Mouse (Mus musculus) bone marrow, adult 2 months (tissue): ENCODE results near the gene Thoc2. TPM values are rescaled to one million over a fixed set of nuclear protein-coding genes. Genes with fewer than 3 reads are reported as not detected.
"Not testable (repeated sequence)": the region's sequence is repeated elsewhere in the genome, so short reads cannot be mapped to it uniquely, and the experiment has no call there.

Experiments used
- H3K27ac ChIP-seq: fragments of 200-500 bp; 2 replicates; pipeline ENCODE4 v1.5.1; 2012; ENCODE audit warnings: low read depth, mild to moderate bottlenecking, control low read depth, inconsistent platforms, low read length; ENCODE audit not compliant: control insufficient read depth, poor library complexity, insufficient read depth
- H3K4me1 ChIP-seq: fragments of 200-500 bp; 2 replicates; pipeline ENCODE4 v1.6.1; 2011; ENCODE audit warnings: low read length; ENCODE audit not compliant: control insufficient read depth, insufficient read depth
- H3K4me3 ChIP-seq: fragments of 200-500 bp; replicated peaks from 2 replicates; pipeline ENCODE3; 2011; ENCODE audit warnings: mild to moderate bottlenecking, low read depth, low read length, control low read depth; ENCODE audit not compliant: control insufficient read depth
- CTCF ChIP-seq: fragments of 200-500 bp; IDR thresholded peaks from 2 replicates; pipeline ENCODE4 v1.5.1; 2011; ENCODE audit warnings: low read length, control low read depth; ENCODE audit not compliant: control insufficient read depth, insufficient read depth
- POLR2A ChIP-seq: fragments of 200-500 bp; IDR thresholded peaks from 2 replicates; pipeline ENCODE4 v1.6.1; 2011; ENCODE audit warnings: low read depth, mild to moderate bottlenecking, control low read depth, low read length, borderline replicate concordance; ENCODE audit not compliant: control insufficient read depth
- WGBS: fragments of 180-500 bp; shearing (Covaris S2); methylation state at CpG from one replicate; pipeline ENCODE4 v1.1.7; 2018; 5-methylcytosine and 5-hydroxymethylcytosine counted together
- polyA plus RNA-seq: library from polyadenylated mRNA; stranded (reverse); fragments of >200 nt; gene quantifications from 2 replicates; pipeline ENCODE4 v1.2.4, GENCODE M21; 2011; ENCODE audit warnings: low replicate concordance; ENCODE audit not compliant: missing spikeins, insufficient read depth, insufficient read length

Gene Thoc2
- 39.3 and 55.4 TPM in 2 replicates for polyA plus RNA-seq

DNA sequence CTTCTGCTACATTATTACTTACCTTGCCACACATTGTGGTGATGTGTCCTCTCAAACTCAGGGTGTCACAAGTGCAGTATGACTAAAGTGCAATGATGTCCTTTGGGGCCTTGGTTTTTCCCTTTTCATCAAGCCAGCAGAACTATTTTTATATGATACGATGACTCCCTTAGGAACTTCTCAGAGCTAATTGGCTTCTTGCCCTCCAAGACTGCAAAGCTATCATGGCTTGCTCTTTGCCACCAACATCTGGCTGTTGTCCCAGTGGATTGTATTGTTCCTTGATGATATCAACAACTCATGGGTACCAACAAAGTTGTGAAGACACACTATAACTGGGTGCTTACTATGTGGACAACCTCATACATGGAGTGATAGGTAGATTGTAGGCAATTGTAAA, at the start of gene Thoc2:
TSS of gene Thoc2 (minus strand) at position 101 of the 400 bp plus-strand sequence.
- WGBS = 95% methylated on average over 1 of the region's 1 CpGs
- H3K4me3 ChIP-seq = no peak within 1 kb of the TSS
- no peak for TF ChIP-seq POLR2A
- no peak for TF ChIP-seq CTCF
- H3K27ac ChIP-seq = no peak within 1 kb of the TSS
- no peaks in the 10 kb centered on the region for H3K4me1 ChIP-seq

DNA sequence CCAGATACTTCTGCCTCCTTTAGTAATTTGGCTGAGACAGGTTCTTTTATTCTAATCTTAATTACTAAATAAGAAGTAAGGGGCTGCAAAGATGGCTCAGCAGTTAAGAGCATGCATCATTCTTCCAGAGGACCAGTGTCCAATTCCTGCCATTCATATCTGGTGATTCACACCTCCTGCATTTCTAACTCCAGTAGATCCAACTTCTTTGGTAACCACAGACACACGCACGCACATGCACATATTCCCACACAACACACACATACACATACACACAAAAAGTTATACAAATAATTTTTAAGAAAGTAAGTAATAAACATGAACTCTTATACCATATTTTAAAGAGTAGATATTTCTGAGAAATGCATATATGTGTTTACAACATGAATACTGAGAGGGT, 49.6 kb upstream of the Thoc2 start:
- H3K4me3 ChIP-seq = no peak overlapping the region
- no peak overlapping the region for H3K27ac ChIP-seq
- 82% methylated on average over 2 of the region's 2 CpGs for WGBS
- TF ChIP-seq CTCF (no peak), POLR2A (no peak)
- no peaks in the 10 kb centered on the region for H3K4me1 ChIP-seq

DNA sequence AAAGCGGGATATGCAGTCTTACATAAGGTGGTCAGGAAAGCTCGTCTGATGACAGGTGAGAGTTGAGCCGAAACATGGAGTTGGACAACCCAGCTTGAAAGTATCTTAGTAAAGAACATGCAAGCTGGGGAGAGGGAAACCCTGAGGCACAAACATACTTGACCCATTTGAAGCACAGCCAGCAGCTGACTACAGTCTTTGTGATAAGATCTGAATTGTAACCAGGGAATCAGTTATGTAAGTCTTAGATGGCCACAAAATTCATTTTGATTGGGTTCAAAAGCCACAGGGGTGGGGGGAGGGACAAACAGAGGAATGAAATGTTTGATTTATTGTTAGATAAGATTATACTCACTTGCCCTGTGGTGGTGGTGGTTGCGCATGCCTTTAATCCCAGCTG, 48.9 kb upstream of the Thoc2 start:
- WGBS = 64% methylated on average over 4 of the region's 4 CpGs
- H3K27ac ChIP-seq = no peak overlapping the region
- TF ChIP-seq POLR2A (no peak), CTCF (no peak)
- no peaks in the 10 kb centered on the region for H3K4me1 ChIP-seq
- H3K4me3 ChIP-seq = no peak overlapping the region

GRCm38 (mm10) chrX:41957161-41957560, 36.7 kb upstream of the Thoc2 start:
- H3K27ac ChIP-seq = no peak overlapping the region
- TF ChIP-seq POLR2A (no peak), CTCF (peak; percentile 42)
- WGBS = 50% methylated on average over 4 of the region's 4 CpGs
- H3K4me3 ChIP-seq = no peak overlapping the region
- H3K4me1 ChIP-seq = no peaks in the 10 kb centered on the region

DNA sequence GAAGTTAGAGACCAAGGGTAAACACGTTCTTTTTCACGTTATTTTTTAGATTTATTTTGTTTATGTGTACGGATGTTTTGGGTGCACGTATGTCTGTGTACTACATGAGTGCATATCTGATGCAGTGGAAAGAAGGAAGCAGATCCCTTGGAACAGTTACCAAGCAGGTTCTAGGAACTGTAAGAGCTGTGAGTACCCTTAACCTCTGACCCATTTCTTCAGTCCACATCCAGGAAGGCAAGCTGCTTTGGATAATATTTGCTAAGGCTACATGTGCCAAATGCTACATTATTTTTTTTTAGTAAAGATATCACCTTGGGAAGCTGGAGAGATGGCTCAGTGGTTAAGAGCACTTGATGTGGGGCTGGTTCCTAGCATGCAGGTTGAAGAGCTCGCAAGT, 21.4 kb upstream of the Thoc2 start:
- Histone ChIP-seq H3K4me1 (no peaks in the 10 kb centered on the region), H3K27ac (no peak overlapping the region), H3K4me3 (no peak overlapping the region)
- TF ChIP-seq POLR2A (no peak), CTCF (no peak)
- WGBS = 85% methylated on average over 5 of the region's 5 CpGs

- not testable (repeated sequence) for H3K4me3 ChIP-seq, H3K4me1 ChIP-seq, H3K27ac ChIP-seq
- 79% methylated on average over 6 of the region's 6 CpGs for WGBS
Measured at GRCm38 (mm10) chrX:41931821-41932220, 11.3 kb upstream of the Thoc2 start.

GRCm38 (mm10) chrX:41924708-41925107, 4.2 kb upstream of the Thoc2 start:
- no peaks in the 10 kb centered on the region for H3K4me1 ChIP-seq
- no peak for TF ChIP-seq POLR2A
- H3K27ac ChIP-seq = no peak overlapping the region
- WGBS = 75% methylated on average over 5 of the region's 5 CpGs
- H3K4me3 ChIP-seq = no peak overlapping the region

DNA sequence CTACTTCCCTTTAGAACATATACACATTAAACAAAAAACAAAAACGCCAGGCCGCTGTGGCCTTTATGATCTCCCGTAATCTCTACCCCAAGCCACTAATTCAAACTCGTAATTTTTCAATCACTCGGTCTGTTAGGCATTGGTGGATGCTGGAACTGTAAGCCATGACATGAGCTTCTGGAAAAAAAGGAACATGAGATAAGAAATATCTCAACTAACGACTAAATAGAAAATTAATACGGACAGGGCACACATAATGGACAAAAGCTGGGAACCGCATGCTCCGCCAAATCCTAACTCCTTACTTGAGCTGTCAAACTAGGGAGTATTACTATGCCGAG, 8.4 kb downstream of the Thoc2 start:
- Histone ChIP-seq H3K27ac (peak overlapping the region; percentile 29; the same call in 1 of the 2 replicates), H3K4me3 (no peak overlapping the region), H3K4me1 (no peaks in the 10 kb centered on the region)
- TF ChIP-seq POLR2A (no peak), CTCF (no peak)
- 33% methylated on average over 10 of the region's 10 CpGs for WGBS

GRCm38 (mm10) chrX:41911390-41912060, 8.9 kb downstream of the Thoc2 start:
- TF ChIP-seq CTCF (no peak), POLR2A (peak; percentile 61; the same call in 1 of the 2 replicates)

More at GRCm38 (mm10) chrX:41911390-41912060, 8.9 kb downstream of the Thoc2 start:
- 12% methylated on average over 48 of the region's 59 CpGs for WGBS
- Histone ChIP-seq H3K4me1 (no peaks in the 10 kb centered on the region), H3K27ac (peak overlapping the region; percentile 81), H3K4me3 (peak overlapping the region; percentile 95)
